Mouse (Mus musculus) cerebellum, postnatal 36 days (tissue): ENCODE data around the gene Epb41l1.
A peak's percentile ranks its signal among the peaks of the same experiment; 100 is the strongest.

Experiments used
- DNase-seq, 2 experiments: peaks; one replicate each; pipeline ENCODE4 v3.0.0; 2021 to 2022; ENCODE audit warnings: mixed read lengths in 2 of 2

Gene Epb41l1

GRCm38 (mm10) chr2:156462154-156463029 lies 41.7 kb downstream of the Epb41l1 start:
- peak in 1 of 2 experiments; percentile 27 for DNase-seq

GRCm38 (mm10) chr2:156464416-156464815 lies 43.7 kb downstream of the Epb41l1 start:
- DNase-seq: peak; percentile 43 to 56

- no peak for DNase-seq
Observed at GRCm38 (mm10) chr2:156467538-156467937, 46.8 kb downstream of the Epb41l1 start.

GRCm38 (mm10) chr2:156468890-156469289 lies 48.2 kb downstream of the Epb41l1 start:
- DNase-seq: no peak

GRCm38 (mm10) chr2:156469508-156469907 lies 48.8 kb downstream of the Epb41l1 start:
- DNase-seq: no peak

- DNase-seq: no peak
Observed at GRCm38 (mm10) chr2:156470938-156471337, 50.2 kb downstream of the Epb41l1 start.

GRCm38 (mm10) chr2:156472336-156472735 lies 51.6 kb downstream of the Epb41l1 start:
- DNase-seq: peak in 1 of 2 experiments; percentile 17

- no peak for DNase-seq
Observed at GRCm38 (mm10) chr2:156473696-156474095, 53.0 kb downstream of the Epb41l1 start.

GRCm38 (mm10) chr2:156474111-156474510 lies 53.4 kb downstream of the Epb41l1 start:
- peak; percentile 29 to 36 for DNase-seq

- peak in 1 of 2 experiments; percentile 27 for DNase-seq
Observed at GRCm38 (mm10) chr2:156474891-156475284, 54.2 kb downstream of the Epb41l1 start.

GRCm38 (mm10) chr2:156475285-156476110 lies 54.8 kb downstream of the Epb41l1 start:
- DNase-seq: peak; percentile 73 to 80

GRCm38 (mm10) chr2:156476111-156476747 lies 55.5 kb downstream of the Epb41l1 start:
- DNase-seq: peak in 1 of 2 experiments; percentile 61

GRCm38 (mm10) chr2:156476748-156477151 lies 56.0 kb downstream of the Epb41l1 start:
- DNase-seq: peak in 1 of 2 experiments; percentile 53

GRCm38 (mm10) chr2:156478046-156478690 lies 57.5 kb downstream of the Epb41l1 start:
- DNase-seq: peak; percentile 72 to 78

- DNase-seq: peak; percentile 51 to 57
Observed at GRCm38 (mm10) chr2:156479833-156480232, 59.1 kb downstream of the Epb41l1 start.

GRCm38 (mm10) chr2:156480267-156480666 lies 59.6 kb downstream of the Epb41l1 start:
- DNase-seq: peak in 1 of 2 experiments; percentile 27

- peak; percentile 80 to 84 for DNase-seq
Observed at GRCm38 (mm10) chr2:156482299-156482698, 61.6 kb downstream of the Epb41l1 start.

- DNase-seq: peak in 1 of 2 experiments; percentile 28
Observed at GRCm38 (mm10) chr2:156482764-156483163, 62.1 kb downstream of the Epb41l1 start.

- DNase-seq: no peak
Observed at GRCm38 (mm10) chr2:156483204-156483603, 62.5 kb downstream of the Epb41l1 start.

GRCm38 (mm10) chr2:156486086-156486751 lies 65.5 kb downstream of the Epb41l1 start:
- DNase-seq: no peak

GRCm38 (mm10) chr2:156487589-156488160 lies 67.0 kb downstream of the Epb41l1 start:
- peak in 1 of 2 experiments; percentile 27 for DNase-seq
